Mouse (Mus musculus): ENCODE results near the gene Zfp777. TPM values are rescaled to one million over a fixed set of nuclear protein-coding genes. Genes with fewer than 3 reads are reported as not detected.

Zfp777 gene
- polyA plus RNA-seq, 1 experiment = 5.2 TPM

DNA sequence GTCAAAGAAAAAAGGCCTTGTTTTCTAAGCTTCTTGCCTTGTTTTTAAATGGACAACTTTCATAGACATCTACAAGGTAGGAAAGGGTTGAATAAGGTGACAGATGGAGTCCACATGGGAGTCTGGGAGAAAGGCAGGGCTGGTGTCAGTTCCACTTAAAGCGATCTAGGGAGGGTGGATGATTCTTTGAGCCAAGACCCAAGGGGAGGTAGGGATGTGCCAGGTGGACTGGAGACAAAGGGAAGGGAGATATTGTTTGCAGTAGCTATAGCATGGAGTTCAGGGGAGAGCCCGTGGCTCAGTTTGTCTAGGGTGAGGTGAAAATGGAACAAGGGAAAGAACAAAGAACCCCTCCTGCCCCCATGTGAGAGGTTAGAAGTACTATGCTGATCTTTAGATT lies 11.7 kb upstream of the Zfp777 start:
- Histone ChIP-seq H3K27me3 (ENCODE audit: control insufficient read depth, insufficient read depth, low read length) (no peaks in the 10 kb centered on the region), H3K36me3 (ENCODE audit: control insufficient read depth, insufficient read depth, low read length) (no peaks in the 10 kb centered on the region; the same call in 1 of the 2 replicates), H3K4me3 (ENCODE audit: control insufficient read depth, low read depth, low read length) (no peak overlapping the region), H3K27ac (ENCODE audit: control insufficient read depth, insufficient read depth, low read depth, low read length) (no peak overlapping the region), H3K4me1 (ENCODE audit: control insufficient read depth, insufficient read depth, low read length) (no peaks in the 10 kb centered on the region; the same call in 1 of the 2 replicates)
- TF ChIP-seq CTCF (IDR thresholded peaks at IDR 0.05; ENCODE audit: control insufficient read depth, insufficient read depth, insufficient replicate concordance, low read depth, low read length) (no peak), POLR2A (IDR thresholded peaks at IDR 0.05; ENCODE audit: control insufficient read depth, low read depth, low read length) (no peak)

DNA sequence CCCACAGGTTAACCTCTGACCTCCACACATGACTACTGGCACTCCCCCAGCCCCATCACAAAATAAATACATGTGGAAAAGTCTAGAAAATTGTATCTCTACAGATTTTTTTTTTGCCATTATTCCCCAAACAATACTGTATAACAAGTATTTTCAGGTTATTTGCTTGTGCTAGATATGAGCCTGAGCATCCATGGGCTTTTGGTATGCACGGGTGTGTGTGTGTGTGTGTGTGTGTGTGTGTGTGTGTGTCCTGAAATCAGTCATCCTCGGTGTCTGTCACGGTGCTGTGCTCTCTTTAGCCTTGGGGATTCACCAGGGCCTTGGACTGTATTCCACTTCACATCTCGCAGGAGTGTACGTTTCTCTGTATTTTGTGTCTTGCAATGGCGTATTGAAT lies 3.4 kb upstream of the Zfp777 start:
- Histone ChIP-seq H3K4me1 (ENCODE audit: control insufficient read depth, insufficient read depth, low read length) (peaks cover 7% of the 10 kb centered on the region), H3K36me3 (ENCODE audit: control insufficient read depth, insufficient read depth, low read length) (no peaks in the 10 kb centered on the region), H3K4me3 (ENCODE audit: control insufficient read depth, low read depth, low read length) (no peak overlapping the region), H3K27ac (ENCODE audit: control insufficient read depth, insufficient read depth, low read depth, low read length) (no peak overlapping the region), H3K27me3 (ENCODE audit: control insufficient read depth, insufficient read depth, low read length) (no peaks in the 10 kb centered on the region)
- no peak for TF ChIP-seq POLR2A (IDR thresholded peaks at IDR 0.05; ENCODE audit: control insufficient read depth, low read depth, low read length)
- TF ChIP-seq CTCF (IDR thresholded peaks at IDR 0.05; ENCODE audit: control insufficient read depth, insufficient read depth, insufficient replicate concordance, low read depth, low read length) = no peak

DNA sequence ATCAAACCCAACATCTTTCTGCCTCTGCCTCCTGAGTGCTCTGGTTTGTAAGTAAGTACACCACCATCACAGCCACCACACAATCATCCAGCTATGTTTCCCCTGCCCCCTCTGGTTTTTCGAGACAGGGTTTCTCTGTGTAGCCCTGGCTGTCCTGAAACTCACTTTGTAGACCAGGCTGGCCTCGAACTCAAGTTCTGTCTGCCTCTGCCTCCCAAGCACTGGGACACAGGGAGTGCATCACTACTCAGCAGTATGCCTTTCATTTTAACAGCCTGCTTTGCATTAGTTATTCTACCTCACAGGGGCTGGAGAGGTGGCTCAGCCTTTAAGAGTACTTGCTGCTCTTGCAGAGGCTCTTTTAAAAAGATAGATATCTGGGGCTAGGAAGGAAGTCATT lies 3.0 kb upstream of the Zfp777 start:
- Histone ChIP-seq H3K27ac (ENCODE audit: control insufficient read depth, insufficient read depth, low read depth, low read length) (no peak overlapping the region), H3K4me1 (ENCODE audit: control insufficient read depth, insufficient read depth, low read length) (peaks cover 7% of the 10 kb centered on the region), H3K36me3 (ENCODE audit: control insufficient read depth, insufficient read depth, low read length) (no peaks in the 10 kb centered on the region), H3K4me3 (ENCODE audit: control insufficient read depth, low read depth, low read length) (no peak overlapping the region), H3K27me3 (ENCODE audit: control insufficient read depth, insufficient read depth, low read length) (no peaks in the 10 kb centered on the region)
- TF ChIP-seq POLR2A (IDR thresholded peaks at IDR 0.05; ENCODE audit: control insufficient read depth, low read depth, low read length) (no peak), CTCF (IDR thresholded peaks at IDR 0.05; ENCODE audit: control insufficient read depth, insufficient read depth, insufficient replicate concordance, low read depth, low read length) (no peak)

DNA sequence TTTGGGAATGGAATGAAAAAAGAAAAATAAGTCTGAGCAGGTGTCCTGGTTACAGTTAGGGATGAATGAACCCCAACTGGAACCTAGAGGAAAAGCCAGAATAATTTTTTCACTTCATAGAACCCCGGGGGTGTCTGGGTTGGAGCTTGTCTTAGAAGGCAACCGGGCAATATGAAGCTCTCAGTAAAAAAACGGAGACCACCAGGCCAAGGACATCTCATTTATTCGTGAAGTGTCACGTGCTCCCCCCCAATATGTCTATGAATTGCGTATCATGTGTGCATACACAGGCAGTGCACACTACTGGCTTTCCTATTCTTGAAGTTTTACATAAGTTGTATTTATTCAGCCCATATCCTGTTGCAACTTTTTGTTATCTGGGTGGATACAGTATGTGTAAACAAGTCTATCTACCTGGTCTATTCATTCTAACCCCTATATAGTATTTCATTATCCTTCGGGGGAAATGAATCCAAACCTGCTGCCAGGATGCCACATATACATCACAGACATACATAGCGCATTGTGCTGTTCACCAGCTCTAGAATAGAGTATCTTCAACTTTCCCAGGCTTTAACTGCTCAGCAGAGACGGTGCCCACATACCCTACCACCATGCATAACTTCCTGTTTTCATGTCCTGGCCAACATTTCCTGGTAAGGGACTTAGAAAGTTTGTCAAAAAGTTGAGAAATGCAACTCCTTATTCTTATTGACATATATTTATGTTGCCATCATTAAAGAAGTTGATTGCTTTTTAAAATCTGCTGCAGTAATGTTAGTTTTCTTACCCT lies 758 bp upstream of the Zfp777 start:
- H3K36me3 ChIP-seq (ENCODE audit: control insufficient read depth, insufficient read depth, low read length) = no peaks in the 10 kb centered on the region
- H3K27ac ChIP-seq (ENCODE audit: control insufficient read depth, insufficient read depth, low read depth, low read length) = no peak overlapping the region
- H3K4me3 ChIP-seq (ENCODE audit: control insufficient read depth, low read depth, low read length) = peak overlapping the region; percentile 94
- TF ChIP-seq POLR2A (IDR thresholded peaks at IDR 0.05; ENCODE audit: control insufficient read depth, low read depth, low read length) (no peak), CTCF (IDR thresholded peaks at IDR 0.05; ENCODE audit: control insufficient read depth, insufficient read depth, insufficient replicate concordance, low read depth, low read length) (no peak)
- H3K27me3 ChIP-seq (ENCODE audit: control insufficient read depth, insufficient read depth, low read length) = no peaks in the 10 kb centered on the region
- peaks cover 7% of the 10 kb centered on the region for H3K4me1 ChIP-seq (ENCODE audit: control insufficient read depth, insufficient read depth, low read length)

DNA sequence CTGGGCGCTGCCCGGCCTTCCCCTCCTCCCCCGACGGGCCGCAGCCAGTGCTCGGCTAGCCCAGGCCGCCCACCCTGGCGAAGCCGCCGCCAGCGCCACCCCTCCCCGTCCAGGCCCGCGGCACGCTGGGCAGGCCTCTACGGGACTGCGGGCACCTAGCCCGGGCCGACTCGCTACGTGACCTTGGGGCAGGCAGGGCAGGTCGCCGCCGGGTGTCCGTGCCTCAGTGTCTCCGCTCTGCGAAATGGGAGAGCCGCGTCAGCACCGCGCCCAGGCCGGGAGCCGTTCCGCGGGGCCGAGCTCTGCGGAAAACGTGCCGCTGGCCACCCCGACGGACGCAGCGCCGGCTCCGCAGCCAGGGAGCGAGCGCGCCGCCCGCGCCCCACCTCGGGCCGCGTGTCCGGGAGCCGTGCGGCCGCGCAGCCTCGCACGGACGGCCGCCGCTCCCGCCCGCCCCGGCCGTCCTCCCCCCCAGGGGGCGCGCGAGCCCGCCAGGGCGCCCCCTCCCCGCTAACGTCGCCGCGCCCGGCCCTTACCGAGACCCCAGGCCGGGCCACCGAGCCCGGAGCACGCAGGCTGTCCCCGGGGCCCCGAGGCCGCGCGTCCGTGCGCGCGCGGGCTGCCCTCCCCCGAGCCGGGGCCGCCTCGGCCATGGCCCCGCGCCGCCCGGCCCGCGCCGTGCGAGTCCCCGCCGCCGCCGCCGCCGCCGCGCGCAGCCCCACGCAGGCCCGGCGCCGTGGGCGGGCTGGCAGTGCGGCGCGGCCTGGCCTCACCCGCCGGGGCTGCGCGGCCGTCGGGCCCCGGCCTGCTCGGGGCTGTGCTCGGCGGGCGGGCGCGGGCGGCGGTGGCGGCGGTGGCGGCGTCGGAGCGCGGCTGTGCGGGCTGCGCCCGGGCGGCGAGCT lies 1.0 kb downstream of the Zfp777 start:
- H3K36me3 ChIP-seq (ENCODE audit: control insufficient read depth, insufficient read depth, low read length) = no peaks in the 10 kb centered on the region; the same call in 1 of the 2 replicates
- peak overlapping the region; percentile 94 for H3K4me3 ChIP-seq (ENCODE audit: control insufficient read depth, low read depth, low read length)
- peaks cover 7% of the 10 kb centered on the region for H3K4me1 ChIP-seq (ENCODE audit: control insufficient read depth, insufficient read depth, low read length)
- H3K27me3 ChIP-seq (ENCODE audit: control insufficient read depth, insufficient read depth, low read length) = no peaks in the 10 kb centered on the region
- TF ChIP-seq POLR2A (IDR thresholded peaks at IDR 0.05; ENCODE audit: control insufficient read depth, low read depth, low read length) = no peak; the same call in 1 of the 2 replicates
- H3K27ac ChIP-seq (ENCODE audit: control insufficient read depth, insufficient read depth, low read depth, low read length) = peak overlapping the region; percentile 82

DNA sequence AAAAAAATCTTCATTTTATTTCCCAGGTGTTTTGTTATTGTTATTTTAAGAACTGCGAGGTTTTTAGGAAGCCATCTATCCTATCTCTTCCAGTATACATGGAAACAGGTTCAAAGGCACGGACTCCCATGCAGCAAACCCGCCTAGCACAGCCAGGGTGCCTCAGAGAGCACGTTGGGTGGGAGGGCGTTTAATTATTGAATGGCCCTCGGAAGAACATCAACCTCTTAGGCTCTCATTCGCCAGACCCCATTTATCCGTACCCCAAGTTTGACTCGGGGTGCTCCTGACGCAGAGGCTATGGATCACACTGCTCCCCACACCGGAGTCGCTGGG lies 1.6 kb downstream of the Zfp777 start:
- no peak overlapping the region for H3K27ac ChIP-seq (ENCODE audit: control insufficient read depth, insufficient read depth, low read depth, low read length)
- H3K4me3 ChIP-seq (ENCODE audit: control insufficient read depth, low read depth, low read length) = peak overlapping the region; percentile 94
- no peaks in the 10 kb centered on the region for H3K27me3 ChIP-seq (ENCODE audit: control insufficient read depth, insufficient read depth, low read length)
- peaks cover 7% of the 10 kb centered on the region for H3K4me1 ChIP-seq (ENCODE audit: control insufficient read depth, insufficient read depth, low read length)
- TF ChIP-seq POLR2A (IDR thresholded peaks at IDR 0.05; ENCODE audit: control insufficient read depth, low read depth, low read length) (no peak), CTCF (IDR thresholded peaks at IDR 0.05; ENCODE audit: control insufficient read depth, insufficient read depth, insufficient replicate concordance, low read depth, low read length) (no peak)
- no peaks in the 10 kb centered on the region; the same call in 1 of the 2 replicates for H3K36me3 ChIP-seq (ENCODE audit: control insufficient read depth, insufficient read depth, low read length)

DNA sequence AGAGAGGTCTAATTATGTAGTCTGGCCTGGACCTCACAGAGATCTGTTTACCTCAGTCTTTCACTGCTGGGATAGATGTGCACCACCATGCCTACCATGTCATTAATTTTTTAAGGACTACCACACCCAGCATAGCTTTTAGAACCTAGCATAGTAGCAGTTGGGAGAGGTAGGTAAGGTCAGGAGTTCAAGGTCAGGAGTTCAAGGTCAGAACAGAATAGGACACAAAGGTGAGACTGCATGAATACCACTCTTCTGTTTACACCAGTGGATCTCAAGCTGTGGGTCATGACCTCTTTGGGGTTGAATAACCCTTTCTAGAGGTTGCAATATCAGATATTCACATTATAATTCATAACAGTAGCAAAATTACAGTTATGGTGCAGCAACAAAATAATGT lies 16.1 kb downstream of the Zfp777 start:
- TF ChIP-seq POLR2A (IDR thresholded peaks at IDR 0.05; ENCODE audit: control insufficient read depth, low read depth, low read length) = no peak
- TF ChIP-seq CTCF (IDR thresholded peaks at IDR 0.05; ENCODE audit: control insufficient read depth, insufficient read depth, insufficient replicate concordance, low read depth, low read length) = no peak

More for the DNA sequence above, 16.1 kb downstream of the Zfp777 start:
- Histone ChIP-seq H3K4me1 (ENCODE audit: control insufficient read depth, insufficient read depth, low read length) (no peaks in the 10 kb centered on the region), H3K27ac (ENCODE audit: control insufficient read depth, insufficient read depth, low read depth, low read length) (no peak overlapping the region), H3K27me3 (ENCODE audit: control insufficient read depth, insufficient read depth, low read length) (no peaks in the 10 kb centered on the region), H3K36me3 (ENCODE audit: control insufficient read depth, insufficient read depth, low read length) (no peaks in the 10 kb centered on the region), H3K4me3 (ENCODE audit: control insufficient read depth, low read depth, low read length) (no peak overlapping the region)
